Mouse (Mus musculus) gonadal fat pad, adult 2 months (tissue): Measurements from ENCODE around the gene Pole. TPM values are rescaled to one million over a fixed set of nuclear protein-coding genes. Genes with fewer than 3 reads are reported as not detected.

Source experiments
- DNase-seq: peaks from one replicate; pipeline ENCODE4 v3.0.0-alpha.2; 2012; ENCODE audit warnings: low read depth
- polyA plus RNA-seq: library from polyadenylated mRNA; depleted of rRNA; stranded (reverse); fragments of >200 nt; gene quantifications from 2 replicates; pipeline ENCODE4 v1.2.3, GENCODE M21; 2012; rRNA removed

Pole gene
- polyA plus RNA-seq, 1 experiment, result 4.3 TPM

- DNase-seq, result no peak
Measured at GRCm38 (mm10) chr5:110344524-110344923, 58.4 kb downstream of the Pole start, which contains the start of gene Lrcol1. Gene Lrcol1 (plus strand): TSS chr5:110344730.

- DNase-seq, result no peak
Measured at GRCm38 (mm10) chr5:110345553-110345952, 59.4 kb downstream of the Pole start.

GRCm38 (mm10) chr5:110347006-110347405 lies 60.9 kb downstream of the Pole start:
- DNase-seq, result no peak

GRCm38 (mm10) chr5:110354716-110355115 lies 68.6 kb downstream of the Pole start:
- no peak for DNase-seq

- DNase-seq, result no peak
Measured at GRCm38 (mm10) chr5:110357531-110358179, 71.5 kb downstream of the Pole start.

GRCm38 (mm10) chr5:110361465-110361864 lies 75.4 kb downstream of the Pole start:
- DNase-seq, result no peak

GRCm38 (mm10) chr5:110362813-110363178 lies 76.7 kb downstream of the Pole start:
- no peak for DNase-seq

- DNase-seq, result no peak
Measured at GRCm38 (mm10) chr5:110363179-110363821, 77.2 kb downstream of the Pole start.

- DNase-seq, result no peak
Measured at GRCm38 (mm10) chr5:110363822-110364545, 77.9 kb downstream of the Pole start.

- DNase-seq, result no peak
Measured at GRCm38 (mm10) chr5:110376802-110377433, 90.8 kb downstream of the Pole start.

GRCm38 (mm10) chr5:110378181-110378583 lies 92.1 kb downstream of the Pole start:
- no peak for DNase-seq

GRCm38 (mm10) chr5:110379086-110379485 lies 93.0 kb downstream of the Pole start:
- no peak for DNase-seq

GRCm38 (mm10) chr5:110379823-110380222 lies 93.7 kb downstream of the Pole start:
- no peak for DNase-seq

GRCm38 (mm10) chr5:110384491-110384890 lies 98.4 kb downstream of the Pole start:
- DNase-seq, result no peak

- DNase-seq, result no peak
Measured at GRCm38 (mm10) chr5:110385263-110385662, 99.2 kb downstream of the Pole start.

GRCm38 (mm10) chr5:110386371-110387330 lies 100.5 kb downstream of the Pole start:
- DNase-seq, result no peak

Other genes starting within 250 kb of the Pole start
- 0.15 TPM in 2 replicates for gene Gm17655, start 213.8 kb upstream of the Pole start, polyA plus RNA-seq
- 0.08 and 0.18 TPM in 2 replicates for gene Gm35315, start 191.9 kb upstream of the Pole start, polyA plus RNA-seq
- gene Plcxd1, start 186.3 kb upstream of the Pole start, polyA plus RNA-seq, result 5.1 and 5.5 TPM in 2 replicates
- gene Gtpbp6, start 178.1 kb upstream of the Pole start, polyA plus RNA-seq, result 65.3 and 74.9 TPM in 2 replicates
- 1.9 and 2.1 TPM in 2 replicates for gene Zfp605, start 176.2 kb upstream of the Pole start, polyA plus RNA-seq
- gene Chfr, start 150.5 kb upstream of the Pole start, polyA plus RNA-seq, result 42.0 and 46.5 TPM in 2 replicates
- gene Golga3, start 109.6 kb upstream of the Pole start, polyA plus RNA-seq, result 14.3 and 15.1 TPM in 2 replicates
- gene Ankle2, start 55.3 kb upstream of the Pole start, polyA plus RNA-seq, result 11.2 and 11.7 TPM in 2 replicates
- 21.6 and 26.3 TPM in 2 replicates for gene Pgam5, start 16.4 kb upstream of the Pole start, polyA plus RNA-seq
- gene Pxmp2, start 120 bp upstream of the Pole start, polyA plus RNA-seq, result 24.1 and 28.5 TPM in 2 replicates
- gene P2rx2, start 56.9 kb downstream of the Pole start, polyA plus RNA-seq, result 62.2 and 62.9 TPM in 2 replicates
- 265 and 353 TPM in 2 replicates for gene Lrcol1, start 58.4 kb downstream of the Pole start, polyA plus RNA-seq
- 43.7 and 90.6 TPM in 2 replicates for gene Fbrsl1, start 162.2 kb downstream of the Pole start, polyA plus RNA-seq